ENCODE assay signal across 8 mouse cellular contexts in the genomic region with DNA sequence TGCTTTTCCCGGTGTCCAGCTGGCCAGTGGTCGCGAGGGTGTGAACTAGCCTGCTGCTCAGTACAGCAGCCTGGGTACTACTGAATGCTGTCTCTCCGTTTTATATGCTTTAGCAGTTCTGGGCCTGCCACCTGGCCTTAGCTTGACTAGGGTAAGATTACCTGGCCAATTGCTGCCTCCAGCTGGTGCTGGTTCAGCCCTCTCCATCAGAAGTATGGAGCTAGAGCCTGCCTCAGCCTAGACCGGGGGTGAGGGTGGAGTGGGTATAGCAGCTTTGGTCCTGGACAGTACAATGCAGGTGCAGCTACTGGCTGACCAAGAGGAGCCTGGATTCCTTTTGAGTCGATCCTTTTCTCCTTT.
A peak's percentile ranks its signal among the peaks of the same experiment; 100 is the strongest.
DNase-seq lines count a peak whose midpoint lies in the region; ATAC-seq and TF ChIP-seq lines count a peak whose summit lies in the region.

No protein-coding gene starts in this region.

- ATAC-seq in forebrain, postnatal 0 days = no peak
- ATAC-seq in liver, embryonic 16.5 days (ENCODE audit: low read depth) = no peak
- ATAC-seq in megakaryocyte-erythroid progenitor cell, adult 5-6 weeks (replicated peaks; ENCODE audit: low FRiP score, low TSS enrichment, poor library complexity, severe bottlenecking) = no peak

- no peak for TF ChIP-seq CTCF in ES-Bruce4 (IDR thresholded peaks at IDR 0.05; ENCODE audit: low read depth, low read length)
- TF ChIP-seq CTCF in forebrain, postnatal 0 days (IDR thresholded peaks at IDR 0.05; ENCODE audit: low read depth) = no peak

- no peaks in the 10 kb centered on the region for H3K36me3 ChIP-seq in heart, embryonic 10.5 days
- H3K36me3 ChIP-seq in ES-Bruce4 (ENCODE audit: control insufficient read depth, insufficient read depth, low read length, poor library complexity, severe bottlenecking) = no peaks in the 10 kb centered on the region
- no peaks in the 10 kb centered on the region for H3K36me3 ChIP-seq in forebrain, postnatal 0 days (ENCODE audit: insufficient read depth)
- no peaks in the 10 kb centered on the region for H3K36me3 ChIP-seq in liver, embryonic 16.5 days (ENCODE audit: control insufficient read depth, insufficient read depth)

- H3K9me3 ChIP-seq in heart, embryonic 10.5 days = no peaks in the 10 kb centered on the region
- no peaks in the 10 kb centered on the region for H3K9me3 ChIP-seq in ES-Bruce4 (replicated peaks; ENCODE audit: control insufficient read depth, insufficient read depth, low read length, poor library complexity, severe bottlenecking)
- no peaks in the 10 kb centered on the region for H3K9me3 ChIP-seq in forebrain, postnatal 0 days (ENCODE audit: low read length)
- no peaks in the 10 kb centered on the region for H3K9me3 ChIP-seq in liver, embryonic 16.5 days (replicated peaks; ENCODE audit: control insufficient read depth, low read length)

- H3K4me2 ChIP-seq in forebrain, postnatal 0 days (ENCODE audit: low read depth) = peak overlapping the region; percentile 97
- H3K4me2 ChIP-seq in liver, embryonic 16.5 days (ENCODE audit: low read depth, low read length) = peak overlapping the region; percentile 79

- TF ChIP-seq POLR2A in ES-Bruce4 (IDR thresholded peaks at IDR 0.05; ENCODE audit: insufficient read depth, low read length) = no peak

- TF ChIP-seq EP300 in ES-Bruce4 (IDR thresholded peaks at IDR 0.05; ENCODE audit: insufficient read depth, low read depth, low read length) = no peak

- 24% methylated on average over 6 of the region's 6 CpGs for WGBS in heart, embryonic 10.5 days
- WGBS in forebrain, postnatal 0 days = 13% methylated on average over 6 of the region's 6 CpGs
- 22% methylated on average over 6 of the region's 6 CpGs for WGBS in liver, embryonic 16.5 days (ENCODE audit: insufficient replicate concordance)

- H3K27ac ChIP-seq in heart, embryonic 10.5 days = peak overlapping the region; percentile 88
- no peak overlapping the region for H3K27ac ChIP-seq in ES-Bruce4 (ENCODE audit: insufficient read depth, low read length)
- no peak overlapping the region for H3K27ac ChIP-seq in forebrain, postnatal 0 days (ENCODE audit: low read depth, low read length)
- no peak overlapping the region for H3K27ac ChIP-seq in liver, embryonic 16.5 days (ENCODE audit: low read length)

- H3K9ac ChIP-seq in ES-Bruce4 (ENCODE audit: low read depth, poor library complexity, severe bottlenecking) = peak overlapping the region; percentile 75
- peak overlapping the region; percentile 91 for H3K9ac ChIP-seq in forebrain, postnatal 0 days
- H3K9ac ChIP-seq in liver, embryonic 16.5 days (ENCODE audit: low read depth, low read length) = no peak overlapping the region

- H3K27me3 ChIP-seq in heart, embryonic 10.5 days (ENCODE audit: insufficient read depth, poor library complexity, severe bottlenecking) = peaks cover 28% of the 10 kb centered on the region
- H3K27me3 ChIP-seq in ES-Bruce4 (ENCODE audit: control insufficient read depth, insufficient read depth, low read length, poor library complexity, severe bottlenecking) = no peaks in the 10 kb centered on the region
- no peaks in the 10 kb centered on the region for H3K27me3 ChIP-seq in forebrain, postnatal 0 days (ENCODE audit: insufficient read depth, low read length)
- H3K27me3 ChIP-seq in liver, embryonic 16.5 days (ENCODE audit: control insufficient read depth, insufficient read depth, low read depth, low read length) = peaks cover 37% of the 10 kb centered on the region

- peak overlapping the region; percentile 81 for H3K4me3 ChIP-seq in heart, embryonic 10.5 days
- peak overlapping the region; percentile 75; the same call in 1 of the 2 replicates for H3K4me3 ChIP-seq in ES-Bruce4 (ENCODE audit: low read depth, low read length)
- H3K4me3 ChIP-seq in forebrain, postnatal 0 days (ENCODE audit: low read depth, low read length) = peak overlapping the region; percentile 84
- peak overlapping the region; percentile 62 for H3K4me3 ChIP-seq in liver, embryonic 16.5 days (ENCODE audit: low read depth, low read length)

- H3K4me1 ChIP-seq in heart, embryonic 10.5 days = peaks cover 44% of the 10 kb centered on the region
- no peaks in the 10 kb centered on the region for H3K4me1 ChIP-seq in ES-Bruce4 (ENCODE audit: control insufficient read depth, insufficient read depth, low read length)
- peaks cover 26% of the 10 kb centered on the region for H3K4me1 ChIP-seq in forebrain, postnatal 0 days (ENCODE audit: insufficient read depth)
- peaks cover 2% of the 10 kb centered on the region for H3K4me1 ChIP-seq in liver, embryonic 16.5 days (ENCODE audit: control insufficient read depth, low read depth, low read length)

- DNase-seq in heart, embryonic 10.5 days (ENCODE audit: low spot score) = no peak
- DNase-seq in heart, adult 18-20 months = no peak
- DNase-seq in forebrain, postnatal 0 days = no peak
- DNase-seq in ovary, postnatal 10 days (ENCODE audit: low spot score) = no peak
- DNase-seq in adrenal gland, postnatal 10 days = no peak
